In the genomic region with DNA sequence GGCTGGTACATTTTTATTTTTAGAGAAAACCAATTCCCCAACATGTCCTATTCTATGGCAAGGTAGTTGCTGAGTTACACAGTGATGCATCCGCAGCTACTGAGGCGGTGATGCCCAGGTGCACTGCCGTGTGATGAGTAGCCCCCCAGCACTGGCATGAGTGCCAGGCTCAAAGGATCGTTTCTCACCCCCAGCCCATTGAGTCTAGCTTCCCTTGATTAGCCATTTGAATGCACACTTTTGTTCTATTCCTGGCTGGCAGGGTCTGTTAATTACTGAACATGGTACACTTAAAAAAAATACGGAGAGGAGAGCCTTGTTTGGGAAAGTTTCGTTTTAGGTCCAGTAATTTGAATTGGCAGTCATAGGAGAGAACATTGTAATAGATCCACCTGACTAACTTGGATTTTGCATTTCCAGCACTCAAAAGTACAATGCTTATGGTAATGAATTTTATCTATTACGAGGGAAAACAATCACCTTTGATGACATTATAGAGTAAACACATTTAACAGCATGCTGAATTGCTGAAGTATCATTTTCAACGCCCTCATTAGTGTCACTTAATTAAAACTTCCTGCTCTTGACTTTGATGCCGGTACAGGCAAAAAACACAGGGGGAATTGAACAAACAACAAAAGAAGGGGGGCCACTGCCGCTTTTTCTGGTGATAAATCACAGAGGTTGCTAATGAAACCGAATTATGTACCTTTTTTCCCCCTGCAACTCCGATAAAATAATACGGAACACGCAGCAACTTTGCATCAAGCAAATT, we compare ENCODE assay signal across 23 mouse cellular contexts.
DNase-seq lines count a peak whose midpoint lies in the region; ATAC-seq and TF ChIP-seq lines count a peak whose summit lies in the region.
"Had no signal": no experiment of that assay in that cellular context is flagged by ENCODE, and none has a peak within 500 bp of the region (broad histone marks: within the 10 kb centered on the region; RNA-seq: fewer than 3 reads in every experiment).

No protein-coding gene starts in this region.

- H3K4me3 ChIP-seq in hindbrain, embryonic 14.5 days (replicated peaks; ENCODE audit: low read length): no peak overlapping the region
- no peak overlapping the region for H3K4me3 ChIP-seq in hindbrain, embryonic 11.5 days (ENCODE audit: low read depth, low read length)
- H3K4me3 ChIP-seq in hindbrain, postnatal 0 days (ENCODE audit: low read length): no peak overlapping the region
- H3K4me3 ChIP-seq: embryonic facial prominence, embryonic 13.5 days; erythroblast, embryonic 14.5 days; heart, embryonic 10.5 days; layer of hippocampus, adult 2 months had no signal

- no peak for DNase-seq in hindbrain, embryonic 14.5 days (ENCODE audit: low spot score)
- DNase-seq in hindbrain, embryonic 11.5 days (ENCODE audit: low spot score): no peak
- peak; percentile 42 for DNase-seq in retina, postnatal 1 day
- no peak for DNase-seq in retina, embryonic 14.5 days (ENCODE audit: low spot score)
- DNase-seq in hindbrain, postnatal 0 days (ENCODE audit: low spot score): no peak
- no peak for DNase-seq in adrenal gland, postnatal 25 days
- DNase-seq in kidney, adult 8-10 months: no peak
- DNase-seq: B cell, adult 2 months; cerebellum, adult 2 months; cerebellum, postnatal 25 days; heart, postnatal 4 days; kidney, postnatal 25 days; lung, adult 18-20 months; lung, postnatal 10 days had no signal

- no peak for TF ChIP-seq CTCF in hindbrain, postnatal 0 days (IDR thresholded peaks at IDR 0.05; ENCODE audit: low read depth)

- no peak overlapping the region for H3K9ac ChIP-seq in hindbrain, embryonic 14.5 days
- no peak overlapping the region for H3K9ac ChIP-seq in hindbrain, embryonic 11.5 days (ENCODE audit: low read depth, low read length)
- no peak overlapping the region for H3K9ac ChIP-seq in hindbrain, postnatal 0 days (replicated peaks; ENCODE audit: low read length)
- H3K9ac ChIP-seq: embryonic facial prominence, embryonic 13.5 days had no signal

- WGBS in hindbrain, embryonic 14.5 days: 50% methylated on average over 14 of the region's 14 CpGs
- WGBS in hindbrain, embryonic 11.5 days: 77% methylated on average over 14 of the region's 14 CpGs
- WGBS in hindbrain, postnatal 0 days: 44% methylated on average over 14 of the region's 14 CpGs

- no peaks in the 10 kb centered on the region for H3K27me3 ChIP-seq in hindbrain, embryonic 14.5 days (ENCODE audit: control insufficient read depth, insufficient read depth, low read length)
- no peaks in the 10 kb centered on the region for H3K27me3 ChIP-seq in hindbrain, embryonic 11.5 days (ENCODE audit: control insufficient read depth, insufficient read depth, low read length)
- H3K27me3 ChIP-seq in hindbrain, postnatal 0 days (ENCODE audit: insufficient read depth, low read length): no peaks in the 10 kb centered on the region
- H3K27me3 ChIP-seq: CH12.LX; embryonic facial prominence, embryonic 13.5 days had no signal

- H3K36me3 ChIP-seq in hindbrain, embryonic 14.5 days (replicated peaks; ENCODE audit: control insufficient read depth, insufficient read depth): no peaks in the 10 kb centered on the region
- no peaks in the 10 kb centered on the region for H3K36me3 ChIP-seq in hindbrain, embryonic 11.5 days (ENCODE audit: control insufficient read depth, insufficient read depth, low read length)
- H3K36me3 ChIP-seq in hindbrain, postnatal 0 days (ENCODE audit: insufficient read depth, low read length): no peaks in the 10 kb centered on the region
- H3K36me3 ChIP-seq: embryonic facial prominence, embryonic 13.5 days; G1E; heart, embryonic 10.5 days had no signal

- peaks cover 24% of the 10 kb centered on the region for H3K4me1 ChIP-seq in hindbrain, embryonic 14.5 days (replicated peaks; ENCODE audit: control insufficient read depth, insufficient read depth, low read length)
- 0 out of 2 replicates have a peak, but pooled peaks cover 2% of the 10 kb centered on the region for H3K4me1 ChIP-seq in hindbrain, embryonic 11.5 days (replicated peaks; ENCODE audit: control insufficient read depth, insufficient read depth, low read length)
- 0 out of 2 replicates have a peak, but pooled peaks cover 2% of the 10 kb centered on the region for H3K4me1 ChIP-seq in hindbrain, postnatal 0 days (ENCODE audit: insufficient read depth, low read length)

- H3K9me3 ChIP-seq in hindbrain, embryonic 14.5 days (ENCODE audit: control insufficient read depth, low read length): no peaks in the 10 kb centered on the region
- H3K9me3 ChIP-seq in hindbrain, embryonic 11.5 days (ENCODE audit: control insufficient read depth, low read length): no peaks in the 10 kb centered on the region
- H3K9me3 ChIP-seq in hindbrain, postnatal 0 days (ENCODE audit: low read length): no peaks in the 10 kb centered on the region
- H3K9me3 ChIP-seq: embryonic facial prominence, embryonic 13.5 days; G1E; heart, embryonic 10.5 days had no signal

- no peak for ATAC-seq in hindbrain, embryonic 14.5 days (ENCODE audit: low FRiP score)
- no peak for ATAC-seq in hindbrain, embryonic 11.5 days (ENCODE audit: low FRiP score)
- no peak for ATAC-seq in hindbrain, postnatal 0 days
- ATAC-seq: intestine, embryonic 16.5 days had no signal

- H3K27ac ChIP-seq in hindbrain, embryonic 14.5 days: no peak overlapping the region
- H3K27ac ChIP-seq in hindbrain, embryonic 11.5 days (ENCODE audit: low read depth, low read length): no peak overlapping the region
- H3K27ac ChIP-seq in hindbrain, postnatal 0 days: no peak overlapping the region
- H3K27ac ChIP-seq: embryonic facial prominence, embryonic 13.5 days; heart, embryonic 10.5 days; layer of hippocampus, adult 2 months had no signal

- peak overlapping the region; percentile 29 for H3K4me2 ChIP-seq in hindbrain, embryonic 14.5 days (replicated peaks)
- H3K4me2 ChIP-seq in hindbrain, embryonic 11.5 days (replicated peaks; ENCODE audit: low read depth, low read length): no peak overlapping the region
- peak overlapping the region; percentile 28; the same call in 1 of the 2 replicates for H3K4me2 ChIP-seq in hindbrain, postnatal 0 days (ENCODE audit: low read depth, low read length)
- H3K4me2 ChIP-seq: embryonic facial prominence, embryonic 13.5 days; liver, embryonic 11.5 days; midbrain, embryonic 11.5 days had no signal
